Mouse (Mus musculus) stomach, embryonic 15.5 days (tissue): ENCODE results near the gene Angptl2. TPM values are rescaled to one million over a fixed set of nuclear protein-coding genes. Genes with fewer than 3 reads are reported as not detected.

Experiments
- ATAC-seq: fragments of 200-750 bp; cut with Nextera tagmentation; 2 replicates; pipeline ENCODE4 v1.8.0; 2017; ENCODE audit warnings: low read depth, moderate number of reproducible peaks, moderate TSS enrichment; ENCODE audit not compliant: insufficient read depth, low FRiP score
- H3K27ac ChIP-seq: fragments of 300-500 bp; sonication (generic); 2 replicates; pipeline ENCODE4 v1.5.1; 2015; ENCODE audit warnings: mild to moderate bottlenecking, inconsistent platforms
- H3K27me3 ChIP-seq: fragments of 300-500 bp; sonication (generic); replicated peaks from 2 replicates; pipeline ENCODE4 v1.6.1; 2015; ENCODE audit warnings: inconsistent platforms
- H3K36me3 ChIP-seq: fragments of 300-500 bp; sonication (generic); 2 replicates; pipeline ENCODE4 v1.6.1; 2015; ENCODE audit warnings: inconsistent platforms
- H3K4me1 ChIP-seq: fragments of 300-500 bp; sonication (generic); 2 replicates; pipeline ENCODE4 v1.6.1; 2015; ENCODE audit warnings: inconsistent platforms
- H3K4me2 ChIP-seq: fragments of 300-500 bp; sonication (generic); 2 replicates; pipeline ENCODE4 v1.6.1; 2015; ENCODE audit warnings: mild to moderate bottlenecking, inconsistent platforms
- H3K4me3 ChIP-seq: fragments of 300-500 bp; sonication (generic); replicated peaks from 2 replicates; pipeline ENCODE4 v1.5.1; 2015; ENCODE audit warnings: inconsistent platforms
- H3K9ac ChIP-seq: fragments of 300-500 bp; sonication (generic); 2 replicates; pipeline ENCODE4 v1.6.1; 2015; ENCODE audit warnings: inconsistent platforms
- H3K9me3 ChIP-seq: fragments of 300-500 bp; sonication (generic); 2 replicates; pipeline ENCODE4 v1.6.1; 2016; ENCODE audit warnings: inconsistent platforms
- WGBS: fragments of 180-500 bp; shearing (Covaris S2); methylation state at CpG from one replicate; pipeline ENCODE4 v1.1.7; 2015; 5-methylcytosine and 5-hydroxymethylcytosine counted together
- polyA plus RNA-seq: library from polyadenylated mRNA; unstranded; fragments of >200 nt; fragmentation: Nextera tagmentation; extraction: Ambion mirVana; gene quantifications from 2 replicates; pipeline ENCODE4 v1.2.1, GENCODE M21; 2015

The Angptl2 gene
- polyA plus RNA-seq = 44.8 and 45.2 TPM in 2 replicates

DNA sequence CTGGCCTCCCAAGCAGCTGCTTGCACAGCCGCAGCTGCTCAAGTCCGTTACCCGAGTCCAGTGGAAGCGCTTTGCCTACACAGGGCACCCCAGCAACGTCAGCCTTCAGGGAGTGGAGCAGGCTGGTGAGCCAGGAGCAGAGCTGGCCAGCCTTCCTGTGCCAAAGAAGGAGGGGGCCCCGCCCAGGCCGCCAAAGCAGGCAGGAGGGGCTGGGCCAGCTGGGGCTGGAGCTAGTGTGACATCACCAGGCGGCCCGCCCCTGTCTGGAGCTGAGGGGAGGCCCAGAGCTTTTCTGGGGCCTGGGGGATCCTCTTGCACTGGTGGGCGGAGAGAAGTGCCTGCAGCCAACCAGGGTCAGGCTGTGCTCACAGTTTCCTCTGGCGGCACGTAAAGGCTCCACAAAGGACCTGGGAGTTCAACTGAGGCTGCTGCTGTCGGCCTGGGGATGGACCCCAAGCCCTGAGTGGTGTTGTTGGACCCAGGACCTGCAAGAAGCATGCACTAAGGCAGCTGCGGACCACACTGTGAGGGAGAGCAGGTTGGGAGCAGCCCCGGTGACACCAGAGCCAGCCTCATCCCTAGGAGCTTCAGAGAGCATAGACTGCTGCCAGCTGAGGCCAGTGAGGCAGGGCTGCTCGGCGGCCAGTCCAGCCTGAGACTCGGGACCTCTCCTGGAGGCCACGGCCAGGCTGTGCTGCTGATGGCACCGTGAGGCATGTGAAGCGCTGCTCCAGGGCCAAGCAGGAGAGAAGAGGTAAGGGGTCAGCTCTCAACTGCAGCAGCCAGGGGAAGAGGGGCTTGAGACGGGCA, at the start of gene Angptl2:
Gene Angptl2, plus strand, starts transcription at position 370 of the 810 bp plus-strand sequence.
- WGBS = 2% methylated on average over 22 of the region's 22 CpGs
- peaks cover 38% of the 10 kb centered on the region for H3K4me1 ChIP-seq

DNA sequence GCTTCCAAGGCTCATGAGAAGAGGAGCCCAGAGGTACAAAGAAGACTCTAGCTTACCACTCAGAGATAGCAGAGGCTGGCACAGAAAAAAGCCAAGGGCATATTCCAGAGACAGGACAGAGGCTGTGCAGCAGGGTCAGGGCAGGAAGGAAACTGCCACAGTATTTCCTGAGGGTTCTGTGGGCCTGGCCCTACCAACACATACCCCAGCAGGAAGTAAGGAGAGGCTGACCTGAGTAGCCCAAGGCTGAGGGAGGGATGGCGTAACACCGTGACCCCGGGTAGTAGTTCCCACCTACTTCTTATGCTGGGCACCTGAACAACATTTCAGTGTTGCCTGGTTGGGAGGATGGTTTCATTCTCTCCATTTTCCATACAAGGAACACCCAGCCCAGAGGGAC, 48.8 kb upstream of the Angptl2 start:
- no peak overlapping the region for H3K4me2 ChIP-seq
- no peaks in the 10 kb centered on the region for H3K9me3 ChIP-seq
- peaks cover 19% of the 10 kb centered on the region for H3K4me1 ChIP-seq
- no peak for ATAC-seq
- H3K4me3 ChIP-seq = no peak overlapping the region
- no peaks in the 10 kb centered on the region for H3K36me3 ChIP-seq
- WGBS = 73% methylated on average over 3 of the region's 3 CpGs
- H3K27ac ChIP-seq = no peak overlapping the region
- H3K27me3 ChIP-seq = no peaks in the 10 kb centered on the region
- no peak overlapping the region for H3K9ac ChIP-seq

More for the DNA sequence above, at the start of gene Angptl2:
- peak within 1 kb of the TSS; percentile 87 for H3K27ac ChIP-seq
- no peaks in the 10 kb centered on the region for H3K27me3 ChIP-seq
- H3K9me3 ChIP-seq = no peaks in the 10 kb centered on the region
- peak within 1 kb of the TSS; percentile 53 for H3K4me3 ChIP-seq
- peak; percentile 95 for ATAC-seq
- H3K9ac ChIP-seq = peak within 1 kb of the TSS; percentile 60
- peak within 1 kb of the TSS; percentile 59 for H3K4me2 ChIP-seq
- no peaks in the 10 kb centered on the region for H3K36me3 ChIP-seq

DNA sequence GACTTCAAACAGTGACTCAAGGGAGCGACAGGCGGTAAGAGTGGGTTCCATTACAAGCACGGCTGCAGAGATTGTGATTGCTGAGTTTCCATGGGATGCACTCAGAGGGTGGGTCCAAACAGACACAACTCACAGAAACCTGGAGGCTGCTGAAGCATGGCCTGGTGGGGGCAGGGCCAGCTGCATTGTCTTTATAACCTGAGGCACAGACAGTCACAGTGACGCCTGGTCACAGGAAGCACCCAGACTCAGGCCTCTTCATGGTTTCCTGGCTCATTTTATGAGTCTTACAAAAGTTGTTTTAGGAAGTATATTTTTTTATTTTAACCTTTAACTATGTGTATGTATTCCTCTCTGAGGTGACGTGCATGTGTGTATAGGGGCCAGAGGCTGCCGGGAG, 46.4 kb upstream of the Angptl2 start:
- ATAC-seq = no peak
- 75% methylated on average over 6 of the region's 6 CpGs for WGBS
- H3K9me3 ChIP-seq = no peaks in the 10 kb centered on the region
- H3K27ac ChIP-seq = no peak overlapping the region
- H3K36me3 ChIP-seq = no peaks in the 10 kb centered on the region
- H3K9ac ChIP-seq = no peak overlapping the region
- H3K4me2 ChIP-seq = no peak overlapping the region
- H3K4me1 ChIP-seq = peaks cover 19% of the 10 kb centered on the region
- no peaks in the 10 kb centered on the region for H3K27me3 ChIP-seq
- H3K4me3 ChIP-seq = no peak overlapping the region

DNA sequence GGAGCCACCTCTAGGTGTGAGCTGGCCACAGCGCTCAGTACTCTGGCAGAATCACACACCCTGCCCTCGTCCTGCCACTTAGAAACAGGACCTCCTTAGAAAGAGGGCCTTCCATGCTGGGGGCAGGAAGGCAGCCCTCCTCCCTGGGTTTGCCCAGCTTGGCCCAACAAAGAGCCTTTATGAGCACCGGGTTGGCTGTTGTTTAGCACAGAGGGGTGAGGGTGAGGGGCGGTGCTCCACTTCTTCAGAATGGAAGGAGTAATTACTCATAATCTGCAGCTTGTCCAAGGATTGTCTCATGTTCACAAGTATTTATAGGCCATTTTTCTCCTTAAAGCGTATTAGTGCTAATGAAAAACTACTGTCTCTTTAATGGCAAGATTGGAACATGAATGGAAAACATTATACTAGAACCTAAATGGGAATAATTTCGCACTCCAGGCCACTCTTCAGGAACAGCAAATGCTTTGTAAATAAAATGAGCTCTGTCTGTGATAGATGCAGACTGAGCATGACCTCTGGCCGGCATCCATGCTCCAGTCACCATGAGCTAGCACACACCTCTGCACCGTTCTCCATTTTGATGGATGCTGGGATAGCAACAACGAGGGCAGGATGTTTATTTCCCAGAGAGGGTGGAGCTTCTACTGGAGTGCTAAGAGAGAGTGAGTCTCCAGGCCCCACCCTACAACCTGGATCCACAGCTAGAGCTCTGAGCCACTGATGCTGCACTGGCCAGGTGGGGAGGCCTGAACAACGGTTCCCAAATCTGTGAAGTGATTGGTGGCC, 44.9 kb upstream of the Angptl2 start:
- H3K4me1 ChIP-seq = peaks cover 9% of the 10 kb centered on the region; the same call in 1 of the 2 replicates
- H3K27ac ChIP-seq = no peak overlapping the region
- H3K4me2 ChIP-seq = no peak overlapping the region
- peak; percentile 43; the same call in 1 of the 2 replicates for ATAC-seq
- no peaks in the 10 kb centered on the region for H3K9me3 ChIP-seq
- no peak overlapping the region for H3K9ac ChIP-seq
- H3K4me3 ChIP-seq = no peak overlapping the region
- WGBS = 57% methylated on average over 10 of the region's 10 CpGs
- no peaks in the 10 kb centered on the region for H3K36me3 ChIP-seq
- no peaks in the 10 kb centered on the region for H3K27me3 ChIP-seq

DNA sequence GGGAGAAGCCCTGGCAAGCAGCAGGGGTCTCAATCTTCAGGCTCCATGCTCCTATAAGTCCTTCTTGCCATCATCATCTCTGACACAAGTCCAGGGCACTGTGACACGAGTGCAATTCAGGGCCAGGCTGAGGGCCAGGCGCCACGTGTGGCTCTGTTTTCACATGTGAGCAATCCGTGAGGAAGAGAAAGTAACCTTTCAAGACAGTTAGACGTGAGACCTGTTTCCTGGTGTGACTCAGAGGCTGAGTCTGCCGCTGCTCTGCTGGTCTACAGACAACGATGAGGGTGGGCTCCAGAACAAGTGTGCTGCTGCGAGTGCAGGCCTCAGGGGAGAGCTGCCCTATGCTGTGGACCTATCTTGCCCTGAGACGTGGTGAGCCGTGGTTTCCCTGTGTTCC, 42.7 kb upstream of the Angptl2 start:
- Histone ChIP-seq H3K4me3 (no peak overlapping the region), H3K4me2 (no peak overlapping the region), H3K9me3 (no peaks in the 10 kb centered on the region), H3K4me1 (peaks cover 9% of the 10 kb centered on the region), H3K9ac (no peak overlapping the region), H3K27ac (no peak overlapping the region), H3K27me3 (no peaks in the 10 kb centered on the region), H3K36me3 (no peaks in the 10 kb centered on the region)
- no peak for ATAC-seq
- WGBS = 78% methylated on average over 10 of the region's 10 CpGs

DNA sequence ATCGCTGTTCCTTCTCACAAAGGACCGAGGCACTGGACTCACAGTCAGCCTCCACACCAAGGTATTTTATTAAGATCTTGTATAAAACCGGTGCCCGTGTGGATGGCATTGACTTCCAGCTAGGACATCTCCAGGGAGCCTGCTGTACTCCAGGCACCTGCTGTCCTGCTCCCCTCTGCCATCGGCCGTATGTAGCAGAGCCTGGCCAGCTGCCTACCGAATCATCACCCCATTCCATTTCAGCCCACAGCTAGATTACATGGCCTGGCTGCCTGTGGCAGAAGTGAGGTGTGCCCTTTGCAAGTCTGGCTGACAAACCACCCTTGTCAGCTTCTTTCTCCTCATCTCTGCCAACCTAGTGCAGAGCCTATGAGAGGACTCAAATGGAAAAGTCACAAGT, 42.2 kb upstream of the Angptl2 start:
- 90% methylated on average over 7 of the region's 7 CpGs for WGBS
- H3K27me3 ChIP-seq = no peaks in the 10 kb centered on the region
- no peaks in the 10 kb centered on the region for H3K9me3 ChIP-seq
- H3K4me3 ChIP-seq = no peak overlapping the region
- H3K36me3 ChIP-seq = no peaks in the 10 kb centered on the region
- no peak for ATAC-seq
- no peak overlapping the region for H3K4me2 ChIP-seq
- no peak overlapping the region for H3K27ac ChIP-seq
- no peak overlapping the region for H3K9ac ChIP-seq
- peaks cover 12% of the 10 kb centered on the region for H3K4me1 ChIP-seq

DNA sequence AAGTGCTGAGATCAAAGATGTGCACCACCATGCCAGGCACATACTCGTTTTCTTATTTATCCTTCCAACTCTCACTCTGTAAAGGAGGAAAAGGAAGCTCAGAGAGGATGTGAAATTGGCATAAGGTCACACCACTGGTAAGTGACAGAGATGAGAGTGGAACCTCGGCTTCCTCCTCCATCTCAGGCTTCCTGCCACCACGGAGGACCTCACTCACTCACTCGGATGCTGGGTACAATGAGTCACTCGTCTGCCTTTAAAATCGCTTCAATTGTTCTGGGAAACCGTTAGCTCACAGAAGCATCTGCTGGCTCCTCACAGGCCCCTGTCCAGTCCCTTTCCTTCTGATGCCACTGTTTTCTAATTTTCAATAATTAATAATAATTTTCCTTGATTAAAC, 39.4 kb upstream of the Angptl2 start:
- H3K36me3 ChIP-seq = no peaks in the 10 kb centered on the region
- no peaks in the 10 kb centered on the region for H3K27me3 ChIP-seq
- no peak overlapping the region for H3K27ac ChIP-seq
- H3K9me3 ChIP-seq = no peaks in the 10 kb centered on the region
- H3K4me2 ChIP-seq = no peak overlapping the region
- no peak overlapping the region for H3K9ac ChIP-seq
- 63% methylated on average over 7 of the region's 7 CpGs for WGBS
- ATAC-seq = no peak
- H3K4me1 ChIP-seq = peaks cover 27% of the 10 kb centered on the region
- no peak overlapping the region for H3K4me3 ChIP-seq

DNA sequence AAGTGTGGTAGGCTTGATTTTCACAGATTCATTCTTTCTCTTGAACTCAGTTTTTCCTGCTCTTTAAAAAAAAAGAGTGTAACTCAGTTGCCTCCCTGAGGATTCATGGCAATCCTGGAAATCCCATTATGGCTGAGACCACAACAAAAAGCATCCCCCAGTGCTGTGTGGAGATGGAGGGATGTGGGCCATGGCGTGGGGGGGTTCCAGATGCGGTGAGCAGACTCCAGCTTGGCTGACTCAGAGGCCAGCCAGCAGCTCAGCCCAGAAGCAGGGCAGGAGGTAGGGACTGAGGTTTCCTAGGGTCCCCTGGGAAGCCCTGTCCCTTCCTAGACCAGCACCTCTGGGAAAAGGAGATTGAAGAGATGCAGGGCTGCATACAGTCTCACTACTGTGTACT, 38.9 kb upstream of the Angptl2 start:
- Histone ChIP-seq H3K36me3 (no peaks in the 10 kb centered on the region), H3K27me3 (no peaks in the 10 kb centered on the region), H3K4me3 (no peak overlapping the region), H3K9me3 (no peaks in the 10 kb centered on the region), H3K27ac (no peak overlapping the region; the same call in 1 of the 2 replicates), H3K9ac (no peak overlapping the region), H3K4me2 (no peak overlapping the region), H3K4me1 (peaks cover 27% of the 10 kb centered on the region)
- 40% methylated on average over 2 of the region's 2 CpGs for WGBS
- no peak for ATAC-seq

DNA sequence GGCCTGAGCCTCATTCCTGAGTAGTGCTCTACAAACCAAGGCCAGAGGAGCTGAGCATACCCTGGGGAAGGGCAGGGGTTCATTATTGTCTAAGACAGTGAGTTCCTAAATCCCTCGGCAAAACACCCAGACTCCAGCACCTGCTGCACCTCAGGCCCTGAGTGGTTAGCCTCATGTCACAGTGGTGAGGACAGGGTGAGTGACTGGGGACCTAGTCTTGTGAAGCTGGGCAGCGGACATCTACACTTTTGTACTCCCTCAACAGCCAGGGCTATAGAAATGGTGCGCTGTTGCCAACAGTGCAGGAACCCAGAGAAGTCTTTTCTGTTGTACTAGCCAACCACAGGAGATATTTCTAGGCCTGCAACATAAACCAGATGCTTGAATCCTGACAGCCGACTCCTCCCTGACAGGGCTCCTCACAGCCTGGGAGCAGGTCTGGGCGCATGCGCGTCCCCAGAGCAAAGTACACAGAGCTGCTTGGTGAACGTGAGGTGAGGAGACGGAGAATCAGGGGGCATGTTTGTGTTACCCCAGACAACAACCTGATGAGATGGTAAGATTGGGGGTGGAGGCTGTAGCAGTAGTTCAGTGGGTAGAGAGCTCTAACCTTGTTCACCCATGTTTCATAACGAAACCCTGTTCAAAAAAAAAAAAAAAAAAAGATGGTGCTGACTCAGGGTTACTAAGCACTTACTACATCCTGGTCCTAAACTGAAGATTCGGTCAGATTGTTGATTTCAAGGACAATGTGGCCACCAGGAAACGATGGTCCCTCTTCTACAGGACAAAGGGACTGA, 38.2 kb upstream of the Angptl2 start:
- Histone ChIP-seq H3K4me1 (peaks cover 27% of the 10 kb centered on the region), H3K4me2 (no peak overlapping the region), H3K9ac (no peak overlapping the region), H3K36me3 (no peaks in the 10 kb centered on the region), H3K9me3 (no peaks in the 10 kb centered on the region), H3K4me3 (no peak overlapping the region), H3K27ac (peak overlapping the region; percentile 62), H3K27me3 (no peaks in the 10 kb centered on the region)
- ATAC-seq = peak; percentile 34; the same call in 1 of the 2 replicates
- 40% methylated on average over 12 of the region's 12 CpGs for WGBS

DNA sequence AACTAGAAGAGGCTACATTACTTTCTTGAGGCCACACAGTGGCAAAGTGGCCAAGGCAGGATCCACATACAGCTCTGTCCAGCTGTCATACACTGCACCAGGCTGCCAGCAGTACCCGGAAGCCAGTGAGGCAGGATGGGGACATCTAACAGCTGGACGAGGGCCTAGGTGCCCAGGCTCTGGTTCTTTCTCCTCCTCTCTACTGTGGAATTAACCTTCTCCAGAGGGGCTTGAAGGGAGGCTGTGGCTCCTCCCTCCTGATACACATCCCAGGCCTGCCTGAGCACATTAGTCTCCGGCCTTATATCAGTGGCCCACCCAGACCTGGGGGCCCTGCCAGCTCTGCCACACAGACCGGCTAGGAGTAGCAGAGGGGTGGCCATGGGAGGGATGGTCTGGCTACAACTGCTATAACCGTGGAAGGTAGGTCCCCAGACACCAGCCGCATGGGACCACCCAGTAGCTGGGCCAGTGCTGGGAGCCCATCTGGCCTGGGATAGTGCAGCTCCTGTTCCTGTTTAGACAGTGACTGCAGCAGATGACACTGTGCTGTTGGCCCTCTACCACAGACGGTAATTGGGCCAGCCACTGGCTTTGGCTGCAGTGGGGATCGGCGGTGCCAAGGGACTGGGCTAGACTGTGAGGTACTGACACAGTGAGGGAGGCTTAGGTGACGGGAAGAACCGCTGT, 37.5 kb upstream of the Angptl2 start:
- Histone ChIP-seq H3K4me1 (peaks cover 27% of the 10 kb centered on the region), H3K4me2 (no peak overlapping the region), H3K9me3 (no peaks in the 10 kb centered on the region), H3K9ac (no peak overlapping the region), H3K27me3 (no peaks in the 10 kb centered on the region), H3K27ac (peak overlapping the region; percentile 62), H3K4me3 (no peak overlapping the region), H3K36me3 (no peaks in the 10 kb centered on the region)
- peak; percentile 19; the same call in 1 of the 2 replicates for ATAC-seq
- WGBS = 61% methylated on average over 11 of the region's 11 CpGs
